Mouse (Mus musculus) kidney, adult 11 months (tissue): ENCODE data around the gene Barx2.
A peak's percentile ranks its signal among the peaks of the same experiment; 100 is the strongest.
"Not testable (repeated sequence)": the region's sequence is repeated elsewhere in the genome, so short reads cannot be mapped to it uniquely, and the experiment has no call there.

ENCODE experiments used
- DNase-seq: peaks from one replicate; pipeline ENCODE4 v3.0.0; 2022

Barx2 gene

DNA sequence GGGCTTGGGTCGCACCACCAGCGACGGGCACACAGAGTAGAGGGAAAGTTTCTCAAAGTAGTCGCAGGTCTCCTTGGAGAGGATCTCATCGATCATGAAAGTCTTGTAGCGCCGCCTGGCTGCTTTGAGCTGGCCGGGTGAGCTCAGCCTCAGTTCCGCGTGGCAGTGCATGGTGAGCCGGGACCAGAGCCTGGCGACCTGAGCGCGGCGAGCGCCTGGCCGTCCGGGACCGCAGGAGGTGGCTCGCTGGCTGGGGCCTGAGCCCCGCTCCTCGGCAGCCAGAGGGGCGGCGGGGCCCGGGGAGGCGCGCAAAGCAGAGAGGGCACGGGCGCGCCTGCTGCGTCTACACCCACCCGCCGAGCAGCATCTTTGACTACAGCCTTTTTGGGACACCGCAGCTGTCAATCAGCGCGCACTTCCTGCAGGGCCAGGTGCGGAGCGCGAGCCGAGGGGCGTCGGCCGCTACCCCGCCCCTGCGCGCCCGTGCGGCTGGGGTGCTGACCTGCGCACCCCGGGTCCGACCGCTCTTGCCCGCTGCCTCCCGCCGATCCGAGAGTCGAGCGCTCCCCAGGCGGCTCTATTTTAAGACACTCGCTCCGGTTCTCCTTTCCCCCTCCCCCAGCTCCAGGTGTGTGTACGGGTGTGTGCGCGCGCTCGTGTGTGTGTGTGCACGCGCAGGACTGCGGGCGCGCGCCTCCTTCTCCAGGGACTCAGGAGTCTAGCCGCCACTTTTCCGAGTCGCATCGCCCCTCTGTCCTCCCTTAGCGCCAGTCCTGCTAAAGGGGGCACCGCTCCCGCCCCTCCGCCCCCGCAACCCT, at the start of gene Barx2:
Gene Barx2 (minus strand): TSS at position 542 of the 818 bp plus-strand sequence.
- peak; percentile 50 for DNase-seq

DNA sequence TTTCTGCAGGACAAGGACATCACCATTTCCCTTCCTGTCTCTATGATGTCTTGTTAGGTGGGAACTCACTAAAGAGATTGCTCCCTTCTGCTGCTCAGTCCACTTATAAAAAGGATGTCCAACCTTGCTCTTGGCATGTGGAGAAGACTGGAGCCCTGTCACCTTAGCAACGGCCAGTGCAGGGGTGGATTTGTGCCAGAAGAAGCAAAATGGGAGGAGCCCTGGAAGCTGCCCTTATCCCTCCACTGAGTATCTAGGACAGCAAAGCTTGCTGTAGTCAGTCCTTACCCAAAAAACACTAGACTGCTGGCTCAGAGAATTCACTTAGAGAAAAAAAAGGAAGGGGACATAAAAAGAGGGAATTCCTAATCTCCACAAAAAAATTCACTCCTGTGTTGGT, 49.0 kb upstream of the Barx2 start:
- peak; percentile 85 for DNase-seq

DNA sequence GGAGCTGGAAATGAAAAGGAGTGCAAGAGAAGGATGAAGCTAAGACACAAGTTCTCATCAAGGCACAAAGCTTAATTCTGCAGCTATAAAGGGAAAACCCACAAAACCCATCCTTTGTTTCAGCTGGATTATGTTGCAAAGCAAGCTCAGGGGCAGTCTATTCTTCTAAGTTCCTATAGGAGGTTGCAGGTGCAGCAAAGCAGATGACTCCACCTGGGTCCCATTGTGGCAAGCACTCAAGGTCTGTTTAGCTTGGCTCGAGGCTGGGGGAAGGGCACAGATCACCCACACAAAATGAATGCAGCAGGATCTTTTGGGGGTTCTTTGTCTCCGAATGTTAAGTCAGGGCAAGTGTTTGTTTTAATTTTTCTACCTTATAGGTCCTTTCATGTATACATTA, 47.2 kb upstream of the Barx2 start:
- DNase-seq, result no peak

DNA sequence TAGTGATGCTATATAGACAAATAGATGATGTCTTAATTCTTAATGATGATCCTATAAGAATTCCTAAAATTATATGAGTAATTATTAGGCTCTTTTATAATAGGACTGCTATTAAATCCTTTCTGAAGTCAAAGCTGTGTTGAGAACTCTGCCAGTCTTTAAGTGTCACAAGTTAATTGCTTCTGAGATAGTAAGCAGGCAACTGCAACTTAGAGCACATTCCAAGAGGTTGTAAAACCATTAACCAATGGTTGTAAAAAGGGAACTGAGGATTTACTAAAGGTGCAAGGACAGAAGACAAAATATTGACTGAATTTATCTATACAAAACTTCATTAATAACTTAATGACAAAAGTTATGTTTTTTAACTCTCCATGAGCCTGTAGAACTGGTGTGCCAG, 44.9 kb upstream of the Barx2 start:
- no peak for DNase-seq

DNA sequence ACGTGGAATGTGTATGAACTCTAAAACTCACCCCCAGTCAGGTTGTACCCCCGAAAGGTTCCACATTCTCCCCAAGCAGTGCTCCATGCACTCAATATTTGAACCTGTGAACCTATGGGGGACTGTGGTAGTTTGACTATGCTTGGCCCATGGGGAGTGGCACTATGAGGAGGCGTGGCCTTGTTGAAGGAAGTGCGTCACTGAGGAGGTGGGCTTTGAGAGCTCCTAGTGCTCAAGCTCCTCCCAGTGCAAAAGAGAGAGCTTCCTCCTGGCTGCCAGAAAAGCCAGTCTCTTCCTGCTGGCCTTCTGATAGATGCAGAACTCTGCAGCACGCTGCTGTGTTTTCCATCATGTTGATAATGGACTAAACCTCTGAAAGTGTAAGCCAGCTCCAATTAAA, 37.2 kb upstream of the Barx2 start:
- DNase-seq, result no peak

DNA sequence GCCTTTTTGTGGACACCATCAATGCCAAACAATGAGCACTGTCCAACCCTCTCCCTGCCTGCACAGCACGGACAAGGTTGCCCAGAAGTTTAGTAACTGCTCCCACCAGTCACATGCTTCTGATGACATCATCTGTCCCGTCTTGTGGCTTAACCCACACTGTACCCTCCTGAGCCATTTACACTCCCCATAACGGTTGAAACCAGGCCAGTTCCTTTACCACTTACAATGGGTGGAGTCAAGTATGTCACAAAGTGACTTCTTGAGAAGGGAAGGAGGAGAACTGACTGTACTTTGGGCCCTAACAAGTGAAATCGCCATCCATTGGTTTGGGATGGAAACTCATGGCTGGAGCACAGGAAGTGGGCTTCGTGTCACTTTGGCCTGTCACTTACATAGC, 35.8 kb upstream of the Barx2 start:
- no peak for DNase-seq

DNA sequence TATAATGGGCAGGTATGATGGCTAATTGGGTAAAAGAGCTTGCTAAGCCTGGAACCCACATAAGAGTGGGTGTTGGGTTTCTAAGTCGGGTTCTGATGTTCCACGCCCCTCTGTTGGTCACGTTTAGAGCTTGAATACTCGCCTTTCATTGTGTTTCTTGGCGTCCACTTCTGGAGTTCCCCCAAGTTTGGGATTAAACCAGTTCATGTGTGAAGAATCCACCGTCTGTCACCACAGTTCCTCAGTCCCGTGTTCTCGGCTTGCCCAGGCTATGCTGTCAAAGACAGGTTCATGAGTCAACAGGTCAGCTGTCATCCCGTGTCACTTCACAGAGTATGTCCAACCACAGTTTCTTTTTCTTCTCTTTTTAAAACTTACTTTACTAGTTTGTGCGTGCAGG, 33.8 kb upstream of the Barx2 start:
- DNase-seq, result no peak

DNA sequence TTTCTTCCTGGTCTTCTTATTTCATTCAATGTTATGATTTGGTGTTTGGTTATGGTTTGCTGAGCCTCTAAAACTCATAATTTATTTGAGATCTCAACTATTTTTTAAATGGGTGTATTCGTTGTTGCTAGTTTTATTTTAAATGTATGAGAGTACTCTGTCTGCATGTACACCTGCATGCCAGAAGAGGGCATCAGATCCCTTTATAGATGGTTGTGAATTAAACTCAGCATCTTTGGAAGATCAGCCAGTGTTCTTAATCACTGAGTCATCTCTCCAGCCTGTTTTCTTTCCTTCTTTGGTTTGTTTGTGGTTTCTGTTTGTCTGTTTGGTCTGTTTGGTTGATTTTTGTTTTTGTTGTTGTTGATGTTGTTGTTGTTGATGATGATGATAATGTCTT, 29.1 kb upstream of the Barx2 start:
- no peak for DNase-seq

DNA sequence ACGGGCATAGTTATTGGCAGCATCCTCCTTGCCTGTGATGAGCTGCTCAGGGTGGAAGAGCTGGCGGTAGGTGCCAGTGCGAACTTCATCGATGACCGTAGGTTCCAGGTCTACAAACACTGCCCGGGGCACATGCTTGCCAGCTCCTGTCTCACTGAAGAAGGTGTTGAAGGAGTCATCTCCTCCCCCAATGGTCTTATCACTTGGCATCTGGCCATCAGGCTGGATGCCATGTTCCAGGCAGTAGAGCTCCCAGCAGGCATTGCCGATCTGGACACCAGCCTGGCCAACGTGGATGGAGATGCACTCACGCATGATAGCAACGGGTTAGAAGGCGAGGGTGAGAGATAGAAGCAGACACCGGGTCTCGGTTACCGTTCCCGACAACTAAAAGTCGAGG, 23.2 kb upstream of the Barx2 start:
- not testable (repeated sequence) for DNase-seq

DNA sequence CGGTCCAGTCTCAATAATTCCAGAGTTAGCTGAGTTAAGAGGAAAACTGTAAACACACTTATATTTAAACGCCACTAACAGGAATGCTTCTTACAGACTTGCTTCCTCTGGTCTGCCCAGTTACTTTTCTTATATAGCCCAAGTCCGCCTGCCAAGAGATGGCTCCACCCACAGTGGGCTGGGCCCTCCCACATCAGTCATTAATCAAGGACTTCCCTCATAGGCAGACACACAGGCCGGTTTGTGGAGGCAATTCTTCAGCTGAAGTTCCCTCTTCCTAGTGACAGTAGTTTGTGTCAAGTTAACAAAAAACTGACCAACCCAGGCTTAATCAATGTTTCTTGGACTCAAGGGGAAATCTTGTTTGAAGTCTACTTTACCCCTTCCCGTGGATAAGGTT, 18.4 kb upstream of the Barx2 start:
- peak; percentile 45 for DNase-seq

DNA sequence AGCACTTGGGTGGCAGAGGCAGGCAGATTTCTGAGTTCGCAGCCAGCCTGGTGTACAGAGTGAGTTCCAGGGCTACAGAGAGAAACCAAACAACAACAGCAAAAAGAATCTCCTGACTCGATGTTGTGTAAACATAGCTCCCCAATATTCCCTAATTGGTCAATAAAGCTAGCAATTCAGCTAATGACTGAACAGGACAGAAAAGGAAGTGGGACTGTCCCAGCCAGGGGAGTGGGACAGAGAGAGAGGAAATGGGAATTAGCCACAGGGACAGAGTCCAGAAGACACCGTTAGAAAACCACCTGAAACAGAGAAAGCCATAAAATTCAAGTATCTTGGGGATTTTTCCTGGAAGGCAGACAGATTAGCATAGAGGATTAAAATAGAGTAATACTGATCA, 18.0 kb upstream of the Barx2 start:
- DNase-seq, result no peak

DNA sequence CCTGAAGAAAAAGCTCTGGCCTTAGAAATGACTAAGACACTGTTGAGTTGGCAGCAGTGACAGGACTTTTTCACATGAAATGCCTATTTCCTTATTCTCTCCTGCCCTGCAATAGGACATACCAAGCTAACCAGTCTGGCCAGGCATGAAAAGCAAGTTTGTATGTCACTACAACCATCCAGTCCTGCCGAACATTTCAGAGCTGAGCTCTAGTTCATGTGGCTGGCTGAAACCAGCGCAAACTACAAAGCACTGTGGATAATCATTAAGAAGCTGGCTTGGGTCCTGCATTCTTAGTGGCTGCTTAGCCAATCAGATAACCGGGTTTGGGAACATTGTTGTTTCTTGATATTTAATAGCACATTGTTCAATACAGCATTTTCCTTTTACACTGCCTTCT, 13.5 kb upstream of the Barx2 start:
- DNase-seq, result peak; percentile 76

DNA sequence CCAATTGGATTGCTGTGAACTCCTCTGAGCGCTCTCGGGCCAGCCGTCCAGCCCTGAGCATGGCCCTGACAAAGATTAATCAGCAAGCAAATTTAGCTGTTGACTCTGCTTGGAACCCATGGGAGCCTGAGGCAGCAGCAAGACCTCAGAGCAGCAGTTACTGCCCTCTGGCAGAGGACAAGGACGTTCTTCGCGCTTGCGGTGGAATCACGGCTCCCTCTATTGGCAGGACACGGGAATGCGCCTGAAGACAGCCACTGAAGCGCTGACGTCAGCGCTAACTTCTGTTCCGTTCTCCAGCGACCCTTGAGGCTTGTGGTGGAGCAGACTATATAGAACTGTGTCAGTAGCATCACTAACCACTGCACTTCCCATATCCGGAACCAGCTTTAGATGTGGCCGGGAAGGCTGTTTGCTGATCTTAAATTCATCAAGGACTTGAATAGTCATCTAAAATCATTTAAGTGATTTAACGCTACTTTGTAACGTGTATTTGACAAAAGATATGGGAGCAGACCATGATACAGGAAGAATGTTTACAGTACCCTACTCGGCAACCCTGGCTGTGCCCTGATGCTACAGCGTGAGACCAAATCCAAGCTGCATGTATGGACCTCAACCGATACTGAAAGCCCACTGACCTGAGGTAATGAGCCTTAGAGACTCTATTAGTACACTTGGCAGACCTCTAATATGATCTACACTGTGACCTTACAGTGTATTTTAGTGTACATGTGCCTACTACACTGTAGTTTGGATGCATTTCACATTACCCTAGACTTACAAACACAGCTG, 12.8 kb upstream of the Barx2 start:
- DNase-seq, result peak; percentile 77

DNA sequence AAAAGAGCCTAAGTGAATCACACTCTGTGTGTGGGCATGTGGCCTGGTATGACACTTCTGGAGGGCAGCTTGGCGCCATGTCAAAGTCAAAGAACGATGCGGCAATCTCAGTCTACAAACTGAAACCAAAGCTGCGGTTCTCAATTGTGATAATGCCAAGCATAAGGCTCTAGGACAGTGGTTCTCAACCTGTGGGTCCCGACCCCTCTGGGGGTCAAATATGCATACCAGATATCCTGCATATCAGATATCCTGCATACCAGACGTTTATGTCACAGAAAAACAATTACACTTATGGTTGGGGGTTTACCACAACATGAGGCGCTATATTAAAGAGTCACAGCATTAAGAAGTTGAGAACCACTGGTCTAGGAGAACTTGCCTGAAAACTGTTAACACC, 10.3 kb upstream of the Barx2 start:
- no peak for DNase-seq

DNA sequence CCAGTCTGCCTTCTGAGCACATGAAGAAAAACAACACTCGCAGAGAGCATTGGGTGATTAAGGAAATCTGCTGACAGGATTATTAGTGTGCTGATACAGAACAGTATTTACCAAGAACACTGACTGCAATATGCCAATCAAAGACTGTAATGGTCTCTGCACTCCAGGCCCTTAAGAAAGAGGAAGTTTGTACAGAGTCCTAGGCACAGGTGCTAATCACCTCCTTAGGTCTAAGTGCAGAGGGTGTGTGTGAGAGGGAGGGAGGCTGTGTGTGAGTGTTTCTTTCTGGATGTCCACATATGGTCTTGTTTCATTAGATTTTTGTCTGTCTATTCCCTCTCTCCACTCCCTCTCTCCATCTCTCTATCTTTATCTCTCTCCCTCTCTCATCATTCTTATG, 6.5 kb upstream of the Barx2 start:
- DNase-seq, result no peak

DNA sequence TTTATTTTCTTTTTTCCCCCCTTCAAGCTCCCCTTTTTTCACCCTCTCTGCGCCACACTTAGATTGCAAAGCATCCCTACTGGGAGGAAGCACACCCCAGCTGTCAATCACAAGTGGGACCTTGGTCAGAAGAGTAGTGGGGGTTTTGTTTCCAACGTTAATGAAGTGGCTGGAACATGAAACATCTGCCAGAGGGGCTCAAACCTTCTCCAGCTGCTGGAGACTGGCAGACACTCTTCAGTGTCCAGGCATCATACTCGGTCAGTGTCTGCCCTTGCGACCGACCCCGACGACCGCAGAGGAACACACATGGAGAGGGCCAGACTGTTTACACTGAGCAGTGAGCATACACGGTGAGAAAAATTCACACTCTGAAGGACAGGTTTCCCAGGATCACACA, 3.2 kb upstream of the Barx2 start:
- no peak for DNase-seq

DNA sequence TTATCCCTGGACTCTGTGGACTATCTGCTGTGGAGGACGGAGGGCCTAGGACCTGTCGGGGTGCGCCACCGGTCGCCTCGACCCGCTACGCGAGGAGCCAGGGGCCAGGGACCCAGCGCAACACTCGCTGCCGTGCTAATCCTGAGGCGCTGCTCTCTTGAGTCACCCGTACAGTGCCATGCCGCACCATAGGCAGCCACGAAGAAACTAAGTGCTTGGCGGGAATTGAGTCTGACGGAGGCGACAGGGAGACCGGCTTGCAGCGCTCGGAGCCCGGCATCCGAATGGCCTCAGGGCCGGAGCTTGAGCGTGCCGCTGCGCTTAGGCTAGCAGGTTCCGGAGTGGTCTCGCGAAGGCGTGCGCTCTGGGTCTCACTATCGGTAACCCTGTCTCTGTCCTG, 1.6 kb upstream of the Barx2 start:
- DNase-seq, result no peak

DNA sequence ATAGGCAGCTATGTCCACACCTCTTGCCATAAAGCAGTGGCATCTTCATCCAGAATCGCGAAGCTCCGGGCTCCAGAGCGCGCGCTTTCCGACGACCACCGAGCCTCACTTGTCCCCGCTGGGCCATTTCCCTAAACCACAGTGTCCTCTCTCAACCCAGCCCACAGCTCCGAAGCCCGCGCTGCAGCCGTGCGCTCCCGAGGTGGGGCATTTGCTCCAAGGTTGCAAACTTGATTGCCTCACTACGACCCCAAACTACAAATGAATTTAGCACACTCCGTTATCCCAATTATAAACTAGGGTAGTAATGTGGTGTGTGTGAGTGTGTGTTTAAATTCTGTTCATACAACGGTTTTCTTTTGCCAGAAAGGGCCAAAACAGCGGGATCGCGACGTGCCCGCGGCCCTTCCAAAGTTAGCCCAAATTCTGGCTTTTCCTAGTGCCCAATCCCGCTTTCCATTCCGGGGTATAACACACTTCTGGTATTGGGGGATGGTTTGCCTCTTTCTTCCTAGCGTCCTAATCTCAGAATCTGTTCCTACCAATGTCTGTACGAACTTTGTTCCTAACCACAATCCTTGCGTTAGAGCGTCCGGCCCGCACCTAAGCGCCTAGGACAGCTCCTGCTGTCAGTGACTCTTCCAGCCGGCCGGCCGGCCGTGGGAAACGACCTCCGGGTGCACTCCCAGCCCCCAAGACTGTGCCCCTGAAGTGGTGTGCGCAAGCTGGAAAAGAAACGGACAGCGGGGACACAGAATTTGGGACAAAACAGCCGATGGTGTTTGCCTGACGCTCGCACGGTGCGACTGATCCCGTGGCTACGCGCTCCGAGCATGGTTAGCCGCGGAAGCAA, 703 bp upstream of the Barx2 start:
- no peak for DNase-seq

DNA sequence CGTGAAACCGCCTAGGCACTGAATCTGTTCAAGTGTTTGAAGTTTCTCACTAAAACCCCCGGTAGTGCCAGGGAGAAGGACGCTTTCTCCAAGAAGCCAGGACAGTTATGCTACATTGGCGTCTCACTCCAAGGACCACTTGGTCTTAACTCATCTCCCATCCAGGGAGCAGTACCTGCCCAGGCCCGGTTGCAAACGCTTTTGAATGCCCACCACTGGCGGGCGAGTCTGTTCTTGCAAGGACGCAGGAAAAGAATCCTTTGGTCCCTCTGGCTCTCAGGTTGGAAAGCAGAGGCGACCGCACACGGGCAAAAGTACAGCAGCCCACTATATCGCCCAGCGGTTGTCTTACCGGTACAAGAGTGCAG, 725 bp downstream of the Barx2 start:
- DNase-seq, result no peak

DNA sequence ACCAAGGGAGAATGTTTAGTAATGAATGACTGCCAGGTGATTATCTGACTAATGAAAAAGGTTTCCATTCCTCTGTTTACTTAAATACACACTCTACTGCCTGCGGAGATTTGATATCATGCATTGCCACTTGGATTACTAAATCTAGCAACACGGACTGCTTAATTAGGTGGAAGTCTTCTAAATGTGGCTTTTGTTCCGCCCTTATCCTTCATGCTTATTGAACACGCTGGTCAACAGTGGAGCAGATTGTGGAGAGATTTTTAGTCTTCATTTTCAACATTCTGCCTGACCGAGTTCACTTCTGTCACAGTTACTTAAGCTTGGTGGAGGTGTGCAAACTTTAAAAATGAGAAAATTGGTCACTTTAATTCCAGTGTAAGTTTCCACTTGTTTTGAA, 3.0 kb downstream of the Barx2 start:
- no peak for DNase-seq

DNA sequence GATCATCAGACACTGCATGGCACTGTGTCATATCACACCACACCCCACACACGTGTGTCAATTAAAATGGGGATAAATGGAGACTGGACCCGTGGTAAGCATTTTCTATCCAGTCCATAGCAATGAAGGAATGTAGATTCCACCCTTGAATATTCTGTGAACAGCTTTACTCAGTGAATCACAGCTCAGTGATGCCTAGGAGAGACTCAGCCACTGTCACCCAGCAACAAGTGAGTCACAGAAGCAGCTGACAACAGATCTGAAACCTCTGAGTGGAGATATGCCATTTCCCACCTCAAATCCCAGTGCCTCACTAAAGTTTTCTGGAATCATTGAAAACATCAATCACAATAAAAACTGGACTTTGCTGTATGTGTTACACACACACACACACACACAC, 11.5 kb downstream of the Barx2 start:
- DNase-seq, result no peak

DNA sequence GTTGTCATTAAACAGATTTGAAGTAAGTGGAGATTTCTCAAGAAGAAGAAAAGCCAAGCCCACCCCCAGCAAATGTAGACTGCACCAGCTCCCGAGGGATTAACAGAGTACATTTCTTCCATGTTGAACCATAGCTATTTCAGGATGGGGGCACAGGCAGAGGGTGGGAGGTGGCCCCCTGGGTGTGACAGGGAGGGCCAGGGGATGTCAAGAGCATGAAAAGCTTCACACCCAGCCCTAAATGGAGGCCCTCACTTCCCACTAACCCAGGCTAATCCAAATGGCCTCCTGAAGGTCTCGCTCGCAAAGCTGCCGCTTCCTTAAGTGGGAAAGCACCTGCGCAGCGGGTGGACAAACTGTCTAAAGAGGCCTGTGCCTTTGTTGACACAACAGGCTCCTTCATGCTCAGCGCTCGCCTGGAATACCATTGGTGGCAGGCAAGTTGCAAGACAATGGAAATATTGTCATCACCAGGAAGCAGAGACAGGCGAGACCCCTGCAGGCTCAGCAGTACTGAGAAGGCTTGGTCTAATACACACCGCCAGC, 18.4 kb downstream of the Barx2 start:
- no peak for DNase-seq

DNA sequence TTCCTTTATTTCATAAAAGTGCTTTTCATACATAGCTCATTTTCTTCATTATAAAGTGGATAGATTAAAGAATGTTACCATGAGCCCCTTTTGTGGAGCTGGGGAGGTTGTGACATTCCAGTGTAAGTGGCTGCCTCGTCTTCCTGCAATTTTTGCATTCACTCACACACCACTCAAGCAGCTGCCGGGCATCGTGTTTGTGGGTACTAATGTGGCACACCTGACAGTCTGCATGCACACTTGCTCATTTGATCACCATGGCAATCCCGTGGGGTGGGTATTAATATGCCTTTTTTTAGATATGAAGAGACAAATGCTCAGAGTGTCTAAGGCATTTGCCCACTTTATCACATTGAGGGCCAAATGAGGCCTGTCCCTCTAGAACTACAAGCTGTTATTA, 24.9 kb downstream of the Barx2 start:
- DNase-seq, result no peak
